Mouse (Mus musculus): ENCODE data around the gene Foxg1.

DNA sequence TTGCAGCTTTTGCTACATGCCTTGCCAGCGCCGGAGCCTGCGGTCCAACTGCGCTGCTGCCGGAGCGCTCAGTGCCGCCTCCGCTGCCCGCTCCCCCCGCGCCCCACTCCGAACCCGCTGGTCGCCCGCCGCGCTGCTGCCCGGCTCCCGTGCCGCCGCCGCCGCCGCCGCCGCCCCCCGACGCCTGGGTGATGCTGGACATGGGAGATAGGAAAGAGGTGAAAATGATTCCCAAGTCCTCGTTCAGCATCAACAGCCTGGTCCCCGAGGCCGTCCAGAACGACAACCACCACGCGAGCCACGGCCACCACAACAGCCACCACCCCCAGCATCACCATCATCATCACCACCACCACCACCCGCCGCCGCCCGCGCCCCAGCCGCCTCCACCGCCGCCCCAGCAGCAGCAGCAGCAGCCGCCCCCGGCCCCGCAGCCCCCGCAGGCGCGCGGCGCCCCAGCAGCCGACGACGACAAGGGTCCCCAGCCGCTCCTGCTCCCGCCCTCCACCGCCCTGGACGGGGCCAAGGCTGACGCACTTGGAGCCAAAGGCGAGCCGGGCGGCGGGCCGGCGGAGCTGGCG lies 1.9 kb downstream of the Foxg1 start:
- TF ChIP-seq CTCF (IDR thresholded peaks at IDR 0.05; ENCODE audit: low read depth, low read length) = no peak
- TF ChIP-seq EP300 (IDR thresholded peaks at IDR 0.05; ENCODE audit: insufficient read depth, low read depth, low read length) = no peak
- no peak for TF ChIP-seq POLR2A (IDR thresholded peaks at IDR 0.05; ENCODE audit: insufficient read depth, low read length)

All from ES-Bruce4 (cell line).